Mouse (Mus musculus): ENCODE data around the gene Pet117.

Gene Pet117

GRCm38 (mm10) chr2:144381293-144381692 lies 12.5 kb downstream of the Pet117 start:
- in situ Hi-C loops (cut with MboI, MseI): no loop called here

GRCm38 (mm10) chr2:144381741-144382140 lies 12.9 kb downstream of the Pet117 start:
- in situ Hi-C loops (cut with MboI, MseI): no loop called here

- in situ Hi-C loops (cut with MboI, MseI): no loop called here
Observed at GRCm38 (mm10) chr2:144382624-144383138, 13.9 kb downstream of the Pet117 start.

- in situ Hi-C loops (cut with MboI, MseI): no loop called here
Observed at GRCm38 (mm10) chr2:144386296-144386695, 17.5 kb downstream of the Pet117 start.

- in situ Hi-C loops (cut with MboI, MseI): no loop called here
Observed at GRCm38 (mm10) chr2:144388416-144388815, 19.6 kb downstream of the Pet117 start.

- in situ Hi-C loops (cut with MboI, MseI): no loop called here
Observed at GRCm38 (mm10) chr2:144399531-144399930, 30.7 kb downstream of the Pet117 start.

GRCm38 (mm10) chr2:144400659-144401058 lies 31.9 kb downstream of the Pet117 start:
- in situ Hi-C loops (cut with MboI, MseI): no loop called here

GRCm38 (mm10) chr2:144409037-144409436 lies 40.2 kb downstream of the Pet117 start:
- in situ Hi-C loops (cut with MboI, MseI): no loop called here

- in situ Hi-C loops (cut with MboI, MseI): no loop called here
Observed at GRCm38 (mm10) chr2:144410603-144411002, 41.8 kb downstream of the Pet117 start.

- in situ Hi-C loops (cut with MboI, MseI): no loop called here
Observed at GRCm38 (mm10) chr2:144414646-144415045, 45.9 kb downstream of the Pet117 start.

- in situ Hi-C loops (cut with MboI, MseI): no loop called here
Observed at GRCm38 (mm10) chr2:144416859-144417258, 48.1 kb downstream of the Pet117 start.

GRCm38 (mm10) chr2:144418062-144418461 lies 49.3 kb downstream of the Pet117 start:
- in situ Hi-C loops (cut with MboI, MseI): no loop called here

GRCm38 (mm10) chr2:144422094-144422675 lies 53.4 kb downstream of the Pet117 start:
- in situ Hi-C loops (cut with MboI, MseI): no loop called here
